Mouse (Mus musculus) cerebellum, postnatal 10 days (tissue): ENCODE measurements at regions not wholly inside any gene's neighbourhood (a gene's known extent, or its start where the extent isn't known, plus 50 kb on each side); places are given as distances from the start of the nearest gene placed in this dataset.

ENCODE experiments used
- DNase-seq, 2 experiments: peaks; one replicate each; pipeline ENCODE4 v3.0.0; 2021; ENCODE audit warnings: mixed read lengths in 2 of 2

DNA sequence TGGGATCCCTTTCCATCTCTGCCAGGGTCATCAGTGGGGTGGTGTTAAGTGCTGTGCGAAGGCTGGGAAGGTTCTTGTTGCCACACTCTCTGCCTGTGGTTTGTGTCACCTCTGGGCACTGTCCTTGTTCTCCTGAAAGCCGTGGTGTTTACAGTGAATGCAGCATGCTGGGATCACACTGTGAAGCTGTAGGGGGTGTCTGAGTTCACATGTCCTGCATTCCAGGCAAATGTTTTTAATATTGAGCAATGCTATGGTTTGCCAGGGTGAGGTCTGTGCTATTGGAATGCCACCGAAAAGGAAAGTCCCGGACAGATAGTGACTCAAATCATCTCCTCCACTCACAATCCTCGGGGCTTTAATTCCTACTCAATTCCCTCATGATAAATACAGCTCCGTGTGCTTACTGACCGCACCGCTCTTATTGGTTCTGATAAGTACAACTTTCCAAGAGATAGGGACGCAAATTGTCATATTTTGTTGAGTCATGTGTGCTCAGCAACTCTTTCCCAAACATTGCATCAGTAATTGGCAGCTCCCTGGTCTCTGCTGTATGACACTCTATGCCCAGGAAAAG is 1405.6 kb upstream of the A1bg start:
- DNase-seq: peak in 1 of 2 experiments; percentile 21

DNA sequence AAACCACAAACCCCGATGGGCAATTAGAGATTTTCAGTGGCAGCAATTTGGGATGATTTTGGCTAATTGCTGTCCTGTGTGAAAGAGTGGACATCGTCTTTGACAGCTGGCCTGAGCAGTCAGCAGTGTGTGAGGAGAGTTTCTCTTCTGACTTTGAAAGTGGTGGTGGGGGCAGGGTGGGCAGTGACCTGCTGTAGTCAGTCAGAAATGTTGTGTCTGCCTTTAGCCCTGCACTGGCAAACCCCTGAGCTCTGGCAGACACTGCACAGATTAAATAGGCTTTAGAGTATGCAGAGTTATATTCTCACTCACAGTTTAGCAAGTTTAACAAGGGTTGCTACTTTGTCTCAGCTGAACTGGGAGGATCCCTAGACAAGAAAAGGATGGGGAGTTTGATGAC is 1404.7 kb upstream of the A1bg start:
- DNase-seq: peak in 1 of 2 experiments; percentile 4

DNA sequence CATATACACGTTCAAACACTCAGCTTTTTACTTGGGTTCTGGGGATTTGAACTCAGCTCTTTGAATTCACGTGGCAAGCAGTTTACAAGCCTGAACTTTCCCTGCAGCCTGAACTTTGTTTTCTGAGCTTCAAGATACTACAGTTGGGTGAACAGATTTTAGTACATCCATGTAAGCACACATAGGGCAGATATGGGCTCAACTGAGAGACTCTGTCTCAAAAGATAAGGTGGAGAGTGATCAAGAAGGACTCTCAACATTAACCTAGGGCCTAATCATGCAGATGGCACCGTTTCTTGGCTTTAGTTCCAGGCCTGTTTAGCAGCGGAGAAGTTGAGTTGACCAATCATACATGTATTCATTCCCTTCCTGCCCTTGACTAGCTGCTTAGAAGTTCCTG is 1403.7 kb upstream of the A1bg start:
- DNase-seq: no peak

GRCm38 (mm10) chr15:62325451-62326290 is 1402.9 kb upstream of the A1bg start:
- DNase-seq: no peak

- no peak for DNase-seq
Observed at GRCm38 (mm10) chr15:62320966-62321365, 1398.2 kb upstream of the A1bg start.

DNA sequence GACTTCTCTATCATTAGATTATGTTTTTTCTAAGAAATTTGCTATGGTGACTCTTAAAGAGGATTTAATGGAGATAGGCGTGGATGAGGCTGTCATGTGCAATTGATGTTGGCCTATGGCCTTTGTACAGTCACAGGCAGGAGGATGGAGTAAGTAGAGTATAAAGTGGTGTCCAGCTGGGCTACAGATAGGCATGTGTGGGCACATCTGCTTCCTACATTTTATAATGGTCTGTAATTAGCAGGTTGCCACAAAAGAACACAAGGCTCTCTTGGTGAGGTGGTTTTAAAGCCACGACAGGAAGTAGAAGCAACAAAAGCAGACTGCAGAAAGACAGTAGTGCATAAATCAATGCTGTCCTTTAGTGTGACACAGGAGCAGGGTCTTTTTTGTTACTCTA is 1391.6 kb upstream of the A1bg start:
- DNase-seq: no peak

- DNase-seq: no peak
Observed at GRCm38 (mm10) chr15:62302233-62302632, 1379.4 kb upstream of the A1bg start.

- DNase-seq: no peak
Observed at GRCm38 (mm10) chr15:62301567-62301966, 1378.8 kb upstream of the A1bg start.

DNA sequence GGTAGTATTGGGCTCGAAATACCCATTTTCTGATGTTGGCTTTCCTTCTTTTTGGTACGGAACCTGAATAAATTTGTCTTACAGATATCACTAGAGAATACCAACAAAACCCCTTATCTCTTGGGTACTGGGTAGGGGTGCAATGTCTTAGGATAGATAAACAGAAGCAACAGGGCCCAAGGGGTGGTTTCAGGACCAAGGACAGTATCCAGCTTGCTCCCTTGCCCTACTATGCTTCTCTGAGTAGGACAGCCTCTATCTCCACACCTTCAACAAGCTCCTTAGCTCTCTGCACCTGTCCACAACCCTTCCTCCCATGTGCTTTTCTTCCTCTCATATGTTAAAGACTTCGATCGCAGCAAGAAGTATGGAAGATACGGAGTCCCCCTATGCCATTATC is 1374.3 kb upstream of the A1bg start:
- no peak for DNase-seq

DNA sequence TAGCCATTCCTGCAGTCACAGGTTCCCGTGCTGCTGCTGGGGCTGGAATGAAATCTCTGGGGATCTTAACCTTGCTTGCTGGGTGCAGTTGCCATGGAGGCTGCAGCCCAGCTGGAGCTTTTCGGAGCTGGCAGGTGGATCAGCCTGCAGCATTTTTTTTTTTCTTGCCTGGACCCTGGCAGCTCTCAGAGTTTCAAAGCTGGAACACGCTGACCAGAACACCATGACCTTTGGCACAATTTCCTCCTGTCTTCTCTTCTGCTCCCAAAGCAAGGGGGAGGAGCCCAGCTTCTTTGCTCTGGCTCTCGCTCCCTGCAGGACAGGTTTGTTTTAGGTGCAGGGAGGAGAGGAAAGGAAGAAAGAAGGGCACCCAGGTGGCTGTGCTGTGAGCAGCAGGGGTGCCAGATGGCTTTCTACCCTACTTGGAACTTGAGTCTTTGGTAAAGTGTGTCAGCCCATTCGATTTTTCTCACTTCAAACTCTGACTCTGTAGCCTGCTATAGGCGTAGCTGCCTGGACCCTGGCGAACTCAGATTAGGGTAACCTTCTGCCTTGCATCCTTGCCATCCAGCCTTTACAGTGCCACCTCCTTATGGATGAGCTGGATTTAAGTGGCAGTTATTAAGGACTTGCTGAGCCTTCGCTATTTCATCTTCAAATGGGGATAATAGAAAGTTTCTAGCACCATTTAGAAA is 1372.6 kb upstream of the A1bg start:
- peak; percentile 51 to 60 for DNase-seq

DNA sequence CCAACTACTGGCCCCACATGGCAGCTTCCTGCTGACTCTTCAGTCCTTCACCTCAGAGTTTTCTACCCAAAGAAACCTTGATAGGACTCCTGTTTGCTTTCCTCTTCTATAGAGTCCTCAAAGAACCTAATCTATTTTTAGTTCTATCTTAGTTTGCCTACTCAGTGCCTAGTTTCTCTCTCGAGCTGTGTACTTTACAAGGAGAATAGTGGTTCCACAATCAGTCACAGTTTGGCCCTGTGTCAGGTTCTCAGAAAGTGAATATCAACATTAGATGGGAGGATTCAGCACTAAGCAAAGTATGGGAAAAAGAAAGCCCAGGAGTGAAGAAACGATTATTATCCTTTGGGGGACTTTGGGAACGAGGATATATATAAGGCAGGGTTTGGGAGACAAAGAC is 1372.0 kb upstream of the A1bg start:
- no peak for DNase-seq

DNA sequence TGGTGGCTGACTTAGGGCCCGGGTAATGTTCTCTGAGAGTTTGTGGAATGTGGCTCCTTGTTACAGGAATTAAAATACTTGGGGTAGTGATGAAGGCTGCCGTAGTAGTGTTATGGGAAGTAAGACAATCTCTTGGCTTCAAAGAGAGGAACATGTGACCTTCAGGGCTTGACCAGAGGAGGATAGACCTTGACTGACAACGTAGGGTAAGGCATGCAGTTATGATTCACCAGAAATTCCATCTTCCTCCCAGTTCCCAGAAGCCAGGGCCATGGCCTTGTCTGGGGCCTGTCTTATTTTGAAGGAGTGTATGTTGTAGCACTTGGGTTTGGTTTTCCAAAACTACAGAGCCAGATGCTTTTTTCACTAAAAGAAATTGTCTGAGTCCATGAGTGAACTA is 1370.1 kb upstream of the A1bg start:
- no peak for DNase-seq

DNA sequence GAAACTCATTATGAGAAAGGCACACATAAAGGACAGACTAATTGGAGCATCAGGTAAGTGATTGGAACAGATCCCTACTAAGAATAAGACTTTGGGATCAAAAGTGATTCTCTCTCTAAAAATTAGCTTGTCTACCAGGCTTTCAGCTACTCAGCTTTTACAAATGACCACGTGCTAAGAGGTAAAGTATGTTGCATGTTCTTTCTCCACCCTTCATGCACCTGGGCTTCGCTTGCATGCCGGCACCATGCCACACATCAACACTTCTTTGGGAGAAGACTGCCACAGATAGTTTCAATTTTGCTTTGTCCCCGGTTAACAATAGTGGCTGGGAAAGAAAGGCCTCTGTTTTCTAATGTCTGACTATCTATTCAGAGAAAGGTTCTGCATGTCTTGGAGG is 1367.9 kb upstream of the A1bg start:
- no peak for DNase-seq

DNA sequence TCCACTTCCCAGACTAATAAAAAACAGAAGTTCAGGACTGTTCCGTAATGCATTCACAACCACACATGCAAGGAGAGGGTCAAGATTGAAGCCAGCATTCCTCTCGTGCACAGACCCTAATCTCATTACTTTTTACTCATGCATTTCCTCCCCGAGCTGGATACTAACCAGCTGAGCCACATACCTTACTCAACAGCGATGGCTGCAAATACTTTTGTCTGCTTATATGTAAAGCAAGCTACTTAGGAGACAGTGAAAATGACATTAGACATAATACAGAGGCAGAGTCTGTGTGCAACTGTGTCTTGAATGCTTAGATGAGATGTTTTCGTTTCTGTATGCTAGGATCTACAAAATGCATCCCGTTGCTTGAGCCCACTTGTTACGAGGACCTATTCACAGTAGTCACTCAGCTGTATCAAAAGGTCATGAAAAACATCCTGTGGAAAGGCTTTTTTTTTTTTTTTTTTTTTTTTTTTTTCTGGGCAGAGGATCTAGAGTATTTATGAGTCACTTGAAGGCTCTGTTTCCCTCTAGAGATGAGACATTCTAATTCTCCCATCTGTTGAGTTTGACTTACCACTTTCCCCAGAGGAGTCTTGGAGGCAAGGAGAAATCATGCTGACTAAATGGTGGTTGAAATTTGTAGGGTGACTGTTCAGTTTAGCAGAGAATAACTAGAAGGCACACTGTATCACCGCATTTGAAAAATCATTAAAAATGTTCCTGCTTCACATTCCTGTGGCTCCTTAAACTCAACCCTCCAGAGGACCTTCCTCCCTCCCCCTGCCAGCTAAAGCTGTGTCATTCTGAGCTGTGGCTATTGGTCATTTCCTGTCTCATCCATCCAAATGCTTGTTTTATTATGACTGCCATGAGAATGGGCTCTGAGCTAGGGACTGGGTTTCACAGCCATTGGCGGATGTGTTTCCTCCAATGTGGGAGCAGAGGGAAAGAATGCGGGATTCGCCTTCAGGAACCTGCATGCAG is 1364.1 kb upstream of the A1bg start:
- DNase-seq: no peak

DNA sequence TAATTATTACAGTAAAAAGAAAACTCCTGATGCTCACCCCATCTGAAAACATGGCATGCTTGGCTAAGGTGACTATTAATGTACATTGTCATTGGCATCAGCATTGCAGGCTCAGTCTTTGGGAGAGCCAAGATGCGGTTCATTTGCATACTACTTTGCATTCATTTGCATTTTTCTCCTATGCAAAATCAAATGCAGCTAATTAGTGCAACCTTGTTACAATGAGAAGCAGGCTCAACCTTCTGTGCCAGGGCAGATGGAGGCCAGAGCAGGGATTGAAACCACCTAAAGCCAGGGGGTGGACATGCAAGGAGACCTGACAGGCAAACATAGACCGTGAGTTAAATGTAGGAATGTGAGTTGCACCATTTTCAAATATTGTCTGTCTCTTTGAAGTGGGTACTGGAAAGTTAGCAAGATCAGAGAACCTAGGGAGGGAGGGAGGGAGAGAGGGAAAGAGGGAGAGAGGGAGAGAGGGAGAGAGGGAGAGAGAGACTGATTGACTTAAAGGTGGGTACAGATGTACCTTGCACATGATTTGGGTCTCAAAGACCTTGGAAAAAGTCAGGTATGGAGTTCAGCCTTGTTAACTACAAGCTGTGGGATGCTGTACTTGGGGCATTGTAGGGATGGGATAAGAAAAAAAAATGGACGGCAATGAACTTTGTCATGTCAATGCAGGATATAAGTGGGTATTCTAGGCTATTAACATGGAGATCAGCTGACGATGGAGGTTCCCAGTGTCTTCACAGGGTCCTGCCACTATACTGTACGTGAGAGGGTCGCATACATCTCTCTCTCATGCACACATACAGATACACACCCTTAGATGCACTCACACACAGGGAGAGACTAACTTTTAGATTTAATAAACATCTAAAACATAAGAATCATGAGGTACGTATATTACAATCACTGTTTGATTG is 1362.1 kb upstream of the A1bg start:
- peak in 1 of 2 experiments; percentile 32 for DNase-seq

DNA sequence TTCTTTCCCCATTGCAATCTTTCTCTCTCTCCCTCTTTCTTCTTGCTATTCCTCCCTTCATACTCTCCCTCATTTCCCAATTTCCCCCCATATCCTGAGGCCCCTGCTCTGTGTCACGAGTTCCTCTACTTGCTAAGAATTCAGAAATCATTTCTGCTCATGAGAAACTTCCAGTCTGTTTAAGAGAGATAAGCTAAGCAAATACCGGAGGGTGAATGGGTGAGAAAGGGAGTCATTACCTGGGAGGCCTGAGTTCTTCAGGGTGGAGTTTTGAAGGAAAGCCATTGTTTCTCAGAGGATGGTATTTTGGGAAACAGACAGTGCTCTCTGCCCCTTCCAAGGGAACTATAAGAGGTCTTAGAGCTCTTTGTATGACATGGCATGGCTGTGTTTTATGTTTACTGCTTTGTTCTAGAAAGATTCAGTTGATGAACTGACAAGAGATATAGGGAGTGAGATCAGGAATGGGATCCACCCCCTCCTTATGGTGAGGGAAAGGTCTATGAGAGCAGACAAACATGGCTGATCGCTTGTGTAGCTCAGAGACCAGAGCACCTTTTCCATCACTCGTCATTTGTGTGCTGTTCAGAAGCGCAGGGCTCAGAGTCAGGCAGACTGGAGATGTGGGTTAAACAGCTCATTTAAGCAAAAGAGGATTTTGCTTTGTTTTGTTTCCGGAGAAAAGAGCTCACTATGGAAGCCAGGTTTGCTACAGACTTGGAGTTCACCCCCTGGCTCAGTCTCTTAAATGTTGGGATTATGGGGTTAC is 1361.0 kb upstream of the A1bg start:
- DNase-seq: no peak

DNA sequence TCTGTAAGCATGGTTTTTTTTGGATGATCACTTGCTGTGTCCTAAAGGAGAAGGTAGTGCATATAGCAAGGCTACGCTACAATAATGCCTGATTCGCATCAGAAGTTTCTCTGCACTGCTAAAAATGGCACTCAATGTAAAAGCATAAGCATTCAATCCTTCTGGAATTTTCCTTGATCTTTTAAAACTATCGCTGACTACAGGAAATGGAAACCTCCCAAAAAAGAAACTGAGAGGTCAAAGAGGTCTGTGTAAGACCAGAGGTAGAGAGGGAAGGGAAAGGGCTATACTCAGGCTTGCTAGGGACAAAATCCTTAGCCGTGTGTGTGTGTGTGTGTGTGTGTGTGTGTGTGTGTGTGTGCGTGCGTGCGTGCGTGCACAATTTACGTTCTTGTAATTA is 1359.8 kb upstream of the A1bg start:
- DNase-seq: no peak

GRCm38 (mm10) chr15:62282116-62282515 is 1359.3 kb upstream of the A1bg start:
- peak in 1 of 2 experiments; percentile 11 for DNase-seq

GRCm38 (mm10) chr15:62279526-62279925 is 1356.7 kb upstream of the A1bg start:
- no peak for DNase-seq

DNA sequence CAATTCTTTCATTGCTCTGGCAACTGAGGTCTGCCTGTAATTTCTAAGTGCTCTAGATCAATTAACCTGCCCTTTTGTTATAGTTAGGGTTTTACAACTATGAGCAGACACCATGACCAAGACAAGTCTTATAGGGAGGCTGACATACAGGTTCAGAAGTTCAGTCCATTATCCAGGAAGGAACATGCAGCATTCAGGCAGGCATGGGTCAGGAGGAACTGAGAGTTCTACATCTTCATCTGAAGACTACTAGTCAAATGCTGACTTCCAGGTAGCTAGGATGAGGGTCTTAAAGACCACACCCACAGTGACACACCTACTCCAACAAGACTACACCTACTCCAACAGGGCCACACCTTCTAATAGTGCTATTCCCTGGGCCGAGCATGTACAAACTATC is 1352.0 kb upstream of the A1bg start:
- no peak for DNase-seq
